Mouse (Mus musculus) mature B cell (primary cell): ENCODE measurements at regions not wholly inside any gene's neighbourhood (a gene's known extent, or its start where the extent isn't known, plus 50 kb on each side); places are given as distances from the start of the nearest gene placed in this dataset.
"Not testable (repeated sequence)": the region's sequence is repeated elsewhere in the genome, so short reads cannot be mapped to it uniquely, and the experiment has no call there.

ENCODE experiments used
- in situ Hi-C: fragments of 300-500 bp; cut with MboI; formaldehyde crosslinking; loops from 2 replicates; pipeline ENCODE4 v1.14.3; 2019

DNA sequence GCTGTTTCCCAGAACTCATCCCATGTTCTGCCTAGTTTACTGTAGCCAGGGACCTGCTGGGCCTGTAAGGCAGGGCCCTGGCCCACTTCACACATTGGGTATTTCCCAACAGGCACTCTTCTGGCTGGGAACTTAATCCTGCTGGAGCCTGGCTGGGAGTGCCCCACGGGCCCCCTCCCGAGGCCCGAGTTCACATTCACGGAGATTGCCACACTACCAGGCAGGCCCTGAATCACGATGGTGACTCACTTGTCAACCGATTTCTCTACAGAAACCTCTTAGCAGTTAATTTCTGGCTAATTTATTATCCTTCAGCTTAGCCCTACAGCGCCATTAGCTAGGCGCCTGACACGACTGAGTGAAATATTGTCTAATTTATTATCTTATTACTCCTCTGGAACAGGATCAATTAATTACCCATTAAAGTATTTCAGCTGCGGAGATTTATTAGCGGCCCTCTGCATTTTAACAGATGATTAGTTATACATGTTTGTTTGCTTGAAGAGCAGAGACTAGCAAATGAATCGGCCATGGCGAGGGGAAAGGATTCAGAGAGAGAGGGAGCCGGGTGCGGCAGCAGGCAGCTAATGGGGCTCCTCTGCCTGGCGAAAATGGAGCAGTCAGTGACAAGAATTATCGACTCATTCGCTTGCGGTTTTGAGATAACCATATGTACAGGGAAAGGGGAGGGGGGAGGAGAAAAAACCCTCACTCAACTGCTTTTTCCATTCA lies 229.7 kb upstream of the Zfp703 start:
- in situ Hi-C loops, result no loop called here

DNA sequence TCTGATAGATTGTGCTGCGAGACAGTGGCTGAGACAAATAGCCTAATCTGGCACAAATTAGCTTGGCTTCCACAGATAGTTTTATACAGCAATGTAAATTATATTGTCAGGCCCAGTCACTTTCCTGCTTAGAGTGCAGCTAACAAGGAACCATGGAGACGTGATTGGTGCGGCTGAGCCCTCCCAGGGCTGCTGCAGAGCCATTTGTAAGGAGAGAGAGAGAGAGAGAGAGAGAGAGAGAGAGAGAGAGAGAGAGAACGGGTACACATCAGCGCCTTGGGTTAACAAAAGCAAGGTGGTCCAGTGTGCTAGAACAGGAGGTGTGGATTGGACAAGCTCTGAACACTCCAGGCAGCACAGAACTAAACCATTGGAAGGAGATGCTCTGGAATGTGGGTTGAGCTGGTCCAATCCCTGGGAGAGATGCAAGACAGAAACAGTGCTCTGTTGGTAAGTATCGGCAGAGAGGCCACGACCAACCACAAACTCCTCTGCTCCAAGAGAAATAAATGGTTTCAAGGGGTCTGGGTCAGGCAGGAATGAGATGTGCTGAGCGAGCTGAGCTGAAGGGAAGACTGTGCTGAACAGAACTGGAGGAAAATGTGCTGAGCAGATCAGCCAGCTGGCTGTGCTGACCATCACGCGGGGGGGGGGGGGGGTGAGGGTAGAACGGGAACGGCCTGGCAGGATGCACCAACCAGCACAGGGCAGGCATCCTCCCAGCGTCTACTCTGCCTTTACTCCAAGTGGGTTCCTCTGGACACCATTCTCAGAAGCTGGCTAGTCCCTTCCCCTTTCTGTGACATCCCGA lies 228.8 kb upstream of the Zfp703 start:
- in situ Hi-C loops, result no loop called here

DNA sequence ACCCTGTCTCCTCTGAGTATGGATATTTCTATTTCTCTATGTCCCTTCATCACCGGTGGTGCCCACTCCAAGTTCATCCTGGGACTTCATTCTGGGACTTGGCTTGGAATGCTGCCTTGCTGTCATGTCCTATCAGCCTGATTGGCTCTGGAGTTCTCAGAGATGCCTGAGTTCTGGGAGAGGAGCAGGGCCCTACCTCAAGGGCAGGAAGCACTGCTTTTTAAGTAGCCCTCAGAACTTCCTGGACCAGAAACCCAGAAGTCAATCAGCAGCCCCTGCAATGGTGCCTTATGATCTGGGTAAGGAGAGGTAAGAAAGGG lies 228.2 kb upstream of the Zfp703 start:
- in situ Hi-C loops, result no loop called here

DNA sequence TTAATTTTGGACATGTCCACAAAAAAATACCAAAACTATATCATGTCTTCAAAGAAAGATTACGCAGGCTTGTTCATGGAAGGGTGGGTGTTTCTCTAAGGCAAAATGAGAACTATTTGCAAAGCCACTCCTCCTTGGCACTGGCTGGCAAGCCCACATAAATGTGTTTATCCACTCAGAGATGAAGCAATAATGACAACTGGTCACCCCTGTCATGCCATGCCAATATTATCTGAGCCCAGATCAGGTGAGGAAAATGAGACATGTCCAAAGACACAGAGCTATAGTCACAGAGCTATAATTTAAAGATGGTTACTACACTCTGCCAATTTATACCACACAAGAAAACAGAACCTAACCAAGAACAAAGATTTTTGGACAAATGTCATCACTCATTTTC lies 227.0 kb upstream of the Zfp703 start:
- in situ Hi-C loops, result no loop called here

DNA sequence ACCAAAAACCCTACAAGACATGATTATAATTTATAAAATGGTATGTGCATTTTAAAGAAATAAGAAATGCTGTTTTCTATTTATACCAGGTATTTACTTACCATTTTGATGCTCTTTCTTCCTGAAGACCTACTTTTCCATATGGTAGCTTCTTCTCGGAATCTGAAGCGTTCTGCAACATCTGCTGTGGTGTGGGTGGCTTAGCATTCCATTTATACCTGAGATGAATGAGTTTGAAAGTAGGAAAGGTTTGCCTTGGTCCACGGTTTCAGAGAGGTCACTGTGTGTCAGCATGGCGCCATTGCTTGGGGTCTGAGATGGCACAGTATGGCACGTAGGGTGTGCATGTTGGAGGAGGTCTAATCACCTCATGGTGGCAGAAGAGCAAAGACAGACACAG lies 225.5 kb upstream of the Zfp703 start:
- in situ Hi-C loops, result no loop called here

DNA sequence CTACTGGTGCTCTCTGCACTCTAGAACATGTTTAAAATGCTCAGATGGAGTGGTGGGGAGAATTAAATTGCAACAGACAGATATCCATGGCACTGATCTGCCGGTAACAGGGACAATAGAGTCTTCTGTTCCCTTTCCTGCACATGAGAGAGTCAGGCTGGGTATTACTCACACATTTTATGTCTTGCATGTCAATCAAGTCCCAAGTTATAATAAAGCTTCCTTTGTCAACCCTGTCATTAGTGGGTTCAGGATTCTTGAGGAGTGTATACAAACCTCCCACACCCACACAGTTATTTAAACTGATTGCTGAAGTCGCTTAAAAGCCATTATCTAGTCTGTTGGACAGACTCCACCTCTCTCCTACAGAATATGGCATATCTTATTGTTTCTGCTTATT lies 220.7 kb upstream of the Zfp703 start:
- in situ Hi-C loops, result no loop called here

DNA sequence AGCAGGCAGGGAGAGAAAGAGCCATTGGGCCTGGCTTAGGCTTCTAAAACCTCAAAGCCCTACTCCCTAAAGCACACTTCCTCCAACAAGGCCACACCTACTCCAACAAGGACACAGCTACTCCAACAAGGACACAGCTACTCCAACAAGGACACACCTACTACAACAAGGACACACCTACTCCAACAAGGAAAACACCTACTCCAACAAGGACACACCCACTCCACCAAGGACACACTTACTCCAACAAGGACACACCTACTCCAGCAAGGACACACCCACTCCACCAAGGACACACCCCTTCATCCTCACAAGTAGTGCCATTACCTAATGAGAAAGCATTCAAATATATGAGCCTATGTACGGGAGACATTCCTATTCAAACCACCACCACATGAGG lies 216.4 kb upstream of the Zfp703 start:
- in situ Hi-C loops, result no loop called here

DNA sequence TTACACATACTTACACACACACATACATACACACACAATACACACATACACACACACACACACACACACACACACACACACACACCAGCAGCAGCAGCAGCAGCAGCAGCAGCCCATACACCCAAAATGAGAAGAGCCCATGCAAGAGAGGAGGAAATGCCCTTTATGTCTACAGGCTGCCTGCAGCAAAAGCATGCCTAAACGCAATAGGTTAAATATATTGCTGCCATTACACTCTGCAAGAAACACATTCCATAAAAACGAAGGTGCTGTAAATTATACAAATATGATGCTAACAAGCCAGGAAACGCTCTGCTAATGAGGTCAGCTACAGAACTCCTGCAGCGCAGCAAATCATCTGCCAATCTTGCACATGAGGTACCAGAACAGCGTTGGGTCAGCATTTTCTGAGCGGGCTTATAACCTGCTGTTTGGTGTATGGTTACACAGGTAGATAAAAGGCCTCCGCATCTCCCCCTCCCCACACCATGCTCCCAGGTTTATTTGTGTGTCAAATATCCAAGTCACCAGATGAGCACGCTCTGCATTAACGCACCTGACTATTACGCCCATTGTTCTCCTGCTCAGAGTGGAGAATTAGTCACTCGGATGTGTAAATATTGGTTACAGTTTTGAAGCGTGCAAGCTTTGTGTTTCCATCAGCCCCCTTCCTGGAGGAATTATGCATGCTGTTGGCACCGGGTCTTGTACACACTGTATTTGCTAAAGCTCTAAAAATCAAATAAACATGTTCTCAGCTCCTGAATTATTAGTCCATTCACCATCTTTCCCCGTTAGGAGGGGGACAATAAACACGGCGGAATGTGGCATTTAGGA lies 214.0 kb upstream of the Zfp703 start:
- in situ Hi-C loops, result no loop called here

DNA sequence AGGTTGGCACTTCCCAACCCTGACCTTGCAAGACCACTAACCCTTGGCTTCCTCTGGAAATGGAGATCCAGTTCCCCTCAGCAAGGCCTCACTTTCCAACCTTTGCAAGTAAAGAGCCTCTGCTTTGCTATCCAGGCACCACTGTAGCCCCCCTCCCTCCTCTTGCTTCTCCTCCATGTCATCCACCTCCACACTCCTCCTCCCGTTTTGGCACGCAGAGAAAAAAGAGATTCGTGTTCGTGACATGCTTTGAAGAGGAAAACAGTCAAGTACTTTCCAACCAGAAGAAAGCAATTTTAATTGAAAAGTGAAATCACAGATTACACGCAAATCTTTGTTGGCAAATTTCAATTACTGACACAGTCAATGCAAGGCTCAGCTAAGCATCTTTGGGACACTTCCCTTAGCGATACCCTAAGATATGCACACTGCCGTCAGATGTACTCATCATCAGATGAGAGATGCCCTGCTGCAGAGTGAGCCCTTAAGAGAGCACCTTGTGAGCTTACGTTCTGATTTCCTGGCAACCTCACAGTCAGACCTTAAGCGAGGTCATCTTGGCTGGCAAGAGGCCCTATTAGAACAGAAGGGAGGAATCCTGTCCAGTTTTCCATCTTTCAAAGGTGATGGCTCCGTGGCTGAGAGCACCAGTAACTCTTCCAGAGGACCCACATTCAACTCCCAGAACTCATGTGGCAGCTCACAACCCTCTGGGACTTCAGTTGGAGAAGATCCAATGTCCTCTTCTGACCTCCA lies 208.5 kb upstream of the Zfp703 start:
- in situ Hi-C loops, result no loop called here

DNA sequence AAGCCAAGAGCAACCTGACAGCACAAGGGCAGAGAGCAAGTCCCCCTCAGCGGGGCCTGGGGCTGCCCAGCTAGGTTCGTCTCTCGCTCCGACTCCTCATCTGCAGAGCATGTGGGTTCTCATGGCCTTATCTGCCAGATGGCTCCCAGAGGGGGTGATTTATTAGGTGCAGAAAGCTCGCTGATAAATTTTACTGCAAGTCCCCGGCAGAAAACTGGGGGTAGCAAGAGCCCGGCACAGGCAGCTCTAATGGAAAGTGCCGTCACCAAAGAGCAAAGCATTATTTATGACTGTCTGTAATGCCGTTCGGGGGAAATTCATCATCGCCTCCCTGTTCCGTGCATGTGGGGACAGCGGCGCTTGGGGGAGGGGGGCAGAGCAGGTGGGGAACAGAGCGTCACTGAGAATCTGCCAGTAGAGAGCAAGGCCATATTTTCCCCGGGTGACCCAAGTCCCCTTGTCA lies 206.7 kb upstream of the Zfp703 start:
- in situ Hi-C loops, result no loop called here

DNA sequence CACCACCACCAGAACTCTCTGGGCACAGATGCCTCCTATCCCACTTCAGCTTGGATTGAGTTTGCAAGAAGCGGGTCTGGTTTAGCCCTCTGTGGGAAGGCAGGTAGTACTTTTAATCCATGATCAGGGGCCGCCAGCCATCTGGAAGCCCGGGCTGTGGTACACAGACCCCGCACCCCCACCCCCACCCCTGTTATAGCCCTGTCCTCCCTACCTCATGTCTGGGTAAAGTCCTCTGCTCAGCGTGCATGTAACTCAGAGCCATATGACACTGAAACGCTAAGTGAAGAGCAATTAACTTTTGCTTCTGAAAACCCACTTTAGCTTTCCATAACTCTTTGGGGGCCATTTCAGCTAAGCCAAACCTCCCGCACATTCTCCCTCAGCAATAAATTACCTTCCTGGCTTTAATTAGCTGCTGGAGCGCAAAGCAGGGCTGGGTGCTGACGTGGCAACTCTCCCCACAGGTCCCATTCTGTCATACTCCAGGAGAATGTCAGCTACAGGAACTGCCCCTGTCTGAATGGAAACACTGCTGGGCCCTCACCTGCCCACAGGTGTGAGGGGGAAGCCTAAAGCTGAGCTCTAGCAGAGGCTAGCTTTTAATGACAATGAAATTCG lies 198.1 kb upstream of the Zfp703 start:
- in situ Hi-C loops, result no loop called here

DNA sequence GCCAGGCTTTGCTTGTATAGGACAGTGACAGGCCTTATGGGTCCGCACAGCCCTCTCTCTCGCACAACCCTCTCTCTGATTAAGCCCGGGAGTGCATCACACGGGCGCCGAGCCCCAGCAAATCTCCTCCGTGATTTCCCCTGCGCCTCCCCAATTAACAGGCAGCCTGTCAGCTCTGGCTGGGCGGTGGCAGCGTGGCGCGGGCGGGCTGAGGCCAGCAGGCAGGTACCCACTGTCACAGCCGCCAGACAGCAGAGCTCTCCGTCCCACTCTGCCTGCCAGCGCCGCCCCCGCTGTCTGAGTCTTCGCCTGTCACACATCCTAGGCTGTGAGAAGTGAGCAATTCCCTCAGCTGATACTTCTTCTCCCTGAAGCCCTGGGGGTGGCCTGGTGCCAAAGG lies 196.6 kb upstream of the Zfp703 start:
- in situ Hi-C loops, result no loop called here

DNA sequence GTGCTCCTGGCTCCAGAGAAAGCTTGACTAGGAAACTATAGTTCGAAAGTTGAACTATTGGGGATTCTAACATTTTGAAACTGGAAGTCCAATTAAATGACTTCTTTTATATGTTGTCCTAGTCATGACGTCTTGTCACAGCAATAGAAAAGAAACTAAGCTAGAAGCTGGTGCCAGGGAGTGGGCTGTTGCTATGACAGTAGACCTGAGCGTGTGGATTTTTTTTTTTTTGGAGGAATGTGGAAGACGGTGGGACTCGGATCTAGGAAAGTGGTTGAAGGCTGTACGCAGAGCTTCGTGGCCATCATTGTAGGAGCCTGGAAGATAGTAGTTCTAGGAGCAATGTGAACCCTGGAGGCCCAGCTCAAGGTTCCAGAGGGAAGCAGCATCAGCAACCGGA lies 194.2 kb upstream of the Zfp703 start:
- in situ Hi-C loops, result not testable (repeated sequence)

DNA sequence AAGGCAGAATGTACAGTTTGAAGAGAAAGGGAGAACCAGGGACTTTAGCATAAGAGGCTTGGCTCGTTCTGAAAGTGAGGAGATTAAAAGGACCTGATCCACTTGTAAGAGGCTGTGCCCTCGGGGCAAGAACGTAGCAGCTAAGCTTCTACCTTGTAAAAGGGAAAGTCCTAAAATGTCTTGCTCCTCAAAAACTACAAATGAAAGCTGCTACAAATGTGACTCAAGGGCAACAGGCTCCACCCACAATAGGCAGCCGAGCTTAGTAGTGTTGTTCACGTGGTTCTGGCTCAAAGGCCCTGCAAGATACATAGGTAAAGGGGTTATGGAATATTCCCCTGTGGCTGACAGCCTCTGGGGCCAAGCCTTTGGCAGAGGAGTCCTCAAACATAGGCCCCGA lies 192.7 kb upstream of the Zfp703 start:
- in situ Hi-C loops, result no loop called here

DNA sequence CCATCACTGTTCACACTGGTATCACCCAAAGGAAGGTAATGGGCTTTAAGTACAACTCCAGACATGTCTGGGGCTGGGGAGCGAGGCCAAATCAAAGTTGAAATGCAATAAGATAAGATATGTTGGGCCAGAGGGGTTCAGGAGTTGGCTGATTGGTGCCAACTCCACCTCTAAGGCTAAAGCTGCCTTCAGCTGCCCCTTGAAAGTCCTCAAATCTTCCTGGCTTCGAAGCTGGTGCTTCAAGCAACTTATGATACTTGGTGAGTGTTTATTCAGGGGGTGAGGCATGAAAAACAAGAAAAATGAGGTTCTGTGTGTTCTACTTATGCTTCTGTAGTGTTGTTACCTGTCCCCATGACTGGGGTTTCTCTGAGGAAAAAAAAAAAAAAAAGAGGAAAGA lies 185.3 kb upstream of the Zfp703 start:
- in situ Hi-C loops, result no loop called here

DNA sequence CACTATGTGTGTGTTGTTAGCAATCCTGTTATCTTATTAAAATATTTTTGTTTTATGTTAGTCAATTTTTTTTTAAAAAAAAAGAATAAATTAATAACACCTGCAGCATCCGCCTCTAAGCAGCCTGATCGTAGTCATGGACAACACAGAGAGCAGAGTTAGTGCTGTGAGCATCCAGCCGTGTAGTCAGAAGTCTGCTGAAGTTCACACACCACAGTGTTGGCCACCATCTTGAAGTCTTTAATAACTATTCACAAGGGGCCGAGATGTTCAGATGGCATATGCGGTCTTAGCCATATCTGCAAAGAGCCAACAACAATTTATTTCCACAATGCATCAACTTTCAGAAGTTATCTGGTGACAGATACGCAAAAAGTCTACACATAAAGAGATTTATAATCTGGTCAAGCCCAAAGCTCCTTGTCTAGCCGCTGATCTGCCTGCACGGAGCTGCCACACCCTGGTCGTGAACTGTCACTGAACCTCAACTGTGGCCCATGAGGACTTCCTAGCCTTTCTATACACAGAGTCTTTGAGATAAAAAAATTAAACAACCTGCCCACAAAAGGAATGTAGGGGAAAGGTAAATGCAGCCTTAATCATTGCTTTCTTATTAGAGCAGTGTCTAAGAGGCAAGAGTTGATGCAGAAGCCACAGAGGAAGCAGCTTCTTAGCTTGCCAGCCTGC lies 183.4 kb upstream of the Zfp703 start:
- in situ Hi-C loops, result no loop called here

DNA sequence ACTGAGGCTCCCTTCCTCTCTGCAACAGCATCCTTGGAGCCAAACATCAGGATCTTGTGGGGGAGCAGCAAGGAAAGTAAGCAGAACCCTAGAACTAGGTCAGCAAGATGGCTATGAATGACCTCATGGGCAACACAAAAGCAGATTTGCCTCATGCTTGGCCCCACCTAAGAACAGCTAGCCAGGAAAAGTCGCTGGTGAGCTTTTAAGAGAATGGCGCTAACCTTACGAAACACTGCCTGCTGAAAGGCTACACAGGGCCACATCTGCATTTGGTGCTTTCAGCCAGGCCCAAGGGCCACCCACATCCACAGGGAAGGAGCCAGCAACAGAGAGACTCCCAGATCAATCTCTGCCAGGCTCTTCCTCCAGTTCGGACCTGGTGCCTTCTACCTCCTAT lies 182.7 kb upstream of the Zfp703 start:
- in situ Hi-C loops, result no loop called here

DNA sequence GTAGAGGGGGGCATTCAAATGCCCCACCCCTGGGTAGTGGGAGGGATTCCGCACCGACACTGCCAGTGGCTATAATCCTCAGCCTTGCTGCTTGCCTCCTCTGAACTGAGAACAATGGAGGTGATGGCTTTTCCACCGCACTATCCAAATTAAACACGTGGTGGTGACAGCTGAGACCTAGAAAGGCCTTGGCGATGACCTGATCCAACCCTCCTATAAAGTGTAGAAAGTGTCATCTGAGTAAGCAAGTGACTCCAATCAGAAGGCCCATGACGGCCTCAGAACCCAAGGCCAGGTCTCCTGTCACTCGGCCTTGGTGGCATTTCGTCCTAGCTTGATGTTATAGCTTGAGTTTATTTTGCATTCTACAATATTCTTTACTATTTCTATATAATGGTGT lies 181.5 kb upstream of the Zfp703 start:
- in situ Hi-C loops, result no loop called here

DNA sequence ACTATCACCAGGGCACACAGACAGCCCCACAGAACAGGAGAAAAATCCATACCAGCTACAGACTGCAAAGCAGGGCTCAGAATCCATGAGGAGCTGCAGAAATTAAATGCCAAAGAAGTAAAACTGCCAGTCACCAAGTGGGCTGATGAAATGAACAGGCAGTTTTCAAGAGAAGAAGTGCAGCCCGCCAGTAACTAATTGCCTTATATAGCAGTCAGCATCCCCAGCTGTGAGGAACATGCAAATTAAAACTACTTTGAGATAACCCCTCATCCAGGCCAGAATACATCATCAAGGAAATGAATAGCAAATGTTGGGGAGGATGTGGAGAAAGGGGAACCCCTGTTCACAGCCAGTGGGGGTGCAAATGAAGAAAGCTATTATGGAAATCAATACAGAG lies 177.3 kb upstream of the Zfp703 start:
- in situ Hi-C loops, result no loop called here

DNA sequence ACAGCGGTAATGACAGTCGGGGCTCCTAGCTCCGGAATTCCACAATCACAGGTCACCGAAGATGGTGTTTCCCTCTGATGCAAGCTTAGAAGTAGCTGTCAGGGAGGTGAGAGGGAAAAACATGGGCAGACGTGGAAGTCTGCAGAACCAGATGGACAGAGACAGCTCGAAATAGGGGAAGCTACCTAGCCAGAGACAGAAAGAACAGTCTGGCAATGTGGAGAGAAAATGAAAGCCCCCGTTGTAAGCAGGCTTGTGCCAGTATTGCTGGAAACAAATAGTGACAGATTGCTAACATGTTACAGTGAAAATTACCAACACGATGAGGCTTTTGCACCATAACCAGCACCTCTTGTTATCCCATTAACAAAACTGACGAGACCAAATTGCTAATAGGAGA lies 173.0 kb upstream of the Zfp703 start:
- in situ Hi-C loops, result no loop called here

DNA sequence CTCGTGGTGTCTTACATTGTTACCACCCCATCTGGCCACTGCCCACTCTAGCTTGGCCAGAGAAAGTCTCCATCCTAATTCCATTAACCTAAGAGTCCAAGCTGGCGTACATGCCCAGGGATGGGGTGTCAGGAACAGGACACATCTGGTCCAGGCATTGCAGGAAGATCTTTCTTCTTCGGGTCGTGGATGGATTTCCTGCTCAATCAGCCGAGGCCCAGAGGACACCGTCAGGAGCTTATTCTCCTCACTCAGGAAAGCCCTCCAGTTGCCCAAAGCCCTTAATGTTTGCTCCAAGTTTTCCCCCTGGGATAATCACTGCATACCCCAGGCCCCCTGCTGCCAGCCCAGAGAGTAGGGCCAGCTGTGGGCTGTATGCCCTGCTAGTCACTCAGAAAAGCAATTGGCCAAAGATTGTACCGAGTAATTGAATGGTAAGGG lies 172.2 kb upstream of the Zfp703 start:
- in situ Hi-C loops, result no loop called here
